ENCODE assay signal across 1 mouse cellular context in the genomic region with DNA sequence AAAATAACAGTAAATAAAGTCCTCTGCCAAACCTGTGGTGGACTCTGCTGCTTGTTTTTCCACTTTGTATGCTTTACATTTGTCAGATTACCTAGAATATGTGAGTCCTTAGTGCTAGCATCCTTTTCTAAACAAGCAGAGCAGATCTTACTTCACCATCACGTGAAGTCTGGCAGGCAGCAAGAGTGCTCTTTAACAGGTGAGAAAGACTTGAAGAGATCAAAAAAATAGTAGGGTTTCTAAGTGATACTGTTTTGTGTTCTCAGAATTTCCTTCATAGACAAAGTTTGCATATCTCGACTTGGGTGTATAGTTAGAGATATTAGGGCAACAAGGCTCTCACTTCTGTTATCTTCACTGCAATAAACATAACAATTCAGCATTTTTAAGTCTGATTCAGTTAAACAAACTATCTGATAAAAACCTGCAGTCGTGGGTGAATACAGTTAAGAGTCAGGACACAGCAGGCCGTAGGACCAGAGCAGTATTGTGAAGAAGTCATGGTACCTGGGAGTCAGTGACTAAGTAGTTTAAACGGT.
TF ChIP-seq lines count a peak whose summit lies in the region.

No protein-coding gene starts in this region.

TF ChIP-seq in MEL, 35 proteins besides CTCF, POLR2A, EP300 and RAD21:
- TF ChIP-seq CHD1 (IDR thresholded peaks at IDR 0.05; ENCODE audit: low read depth, low read length), result no peak
- 0 out of 2 replicates have a peak, but pooled peaks have one; percentile 62 for TF ChIP-seq RCOR1 (IDR thresholded peaks at IDR 0.05; ENCODE audit: low read depth, low read length)
- no peak for TF ChIP-seq UBTF (IDR thresholded peaks at IDR 0.05; ENCODE audit: borderline replicate concordance, insufficient read depth, low read depth, low read length)
- TF ChIP-seq ZNF384 (IDR thresholded peaks at IDR 0.05; ENCODE audit: low read depth, low read length), result peak; percentile 84
- no peak for TF ChIP-seq HCFC1 (IDR thresholded peaks at IDR 0.05; ENCODE audit: low read depth, low read length)
- peak; percentile 92 for TF ChIP-seq ETS1 (IDR thresholded peaks at IDR 0.05; ENCODE audit: low read depth, low read length)
- peak; percentile 84 for TF ChIP-seq SIN3A (IDR thresholded peaks at IDR 0.05; ENCODE audit: low read length)
- TF ChIP-seq BHLHE40 (IDR thresholded peaks at IDR 0.05; ENCODE audit: borderline replicate concordance, low read depth, low read length), result peak; percentile 88; the same call in 1 of the 2 replicates
- no peak for TF ChIP-seq NELFE (IDR thresholded peaks at IDR 0.05; ENCODE audit: low read depth, low read length)
- peak; percentile 62 for TF ChIP-seq MXI1 (IDR thresholded peaks at IDR 0.05; ENCODE audit: low read depth, low read length)
- no peak for TF ChIP-seq MAZ (IDR thresholded peaks at IDR 0.05; ENCODE audit: low read depth, low read length)
- TF ChIP-seq E2F4 (IDR thresholded peaks at IDR 0.05; ENCODE audit: borderline replicate concordance, low read depth, low read length), result no peak
- TF ChIP-seq MYB (IDR thresholded peaks at IDR 0.05; ENCODE audit: low read depth, low read length), result no peak
- TF ChIP-seq GATA1 (IDR thresholded peaks at IDR 0.05; ENCODE audit: low read depth, low read length), result peak; percentile 92
- TF ChIP-seq USF1 (IDR thresholded peaks at IDR 0.05; ENCODE audit: low read depth, low read length), result peak; percentile 67
- no peak for TF ChIP-seq ZKSCAN1 (IDR thresholded peaks at IDR 0.05; ENCODE audit: low read depth, low read length)
- TF ChIP-seq MEF2A (IDR thresholded peaks at IDR 0.05; ENCODE audit: extremely low read depth, insufficient replicate concordance, low read depth, low read length, poor library complexity, severe bottlenecking), result no peak
- TF ChIP-seq POLR2AphosphoS2 (IDR thresholded peaks at IDR 0.05; ENCODE audit: low read length), result peak; percentile 19; the same call in 1 of the 2 replicates
- TF ChIP-seq POLR2AphosphoS5 (IDR thresholded peaks at IDR 0.05; ENCODE audit: borderline replicate concordance, low read depth, low read length), result no peak
- TF ChIP-seq TCF12 (IDR thresholded peaks at IDR 0.05; ENCODE audit: low read depth, low read length), result peak; percentile 88
- no peak for TF ChIP-seq JUND (IDR thresholded peaks at IDR 0.05; ENCODE audit: low read depth, low read length)
- TF ChIP-seq TBP (IDR thresholded peaks at IDR 0.05; ENCODE audit: low read depth, low read length), result no peak
- no peak for TF ChIP-seq ELF1 (IDR thresholded peaks at IDR 0.05; ENCODE audit: low read depth, low read length)
- TF ChIP-seq CHD2 (IDR thresholded peaks at IDR 0.05; ENCODE audit: low read length), result no peak
- TF ChIP-seq KAT2A (conservative IDR thresholded peaks at IDR 0.05; ENCODE audit: low read depth, low read length), result no peak; the same call in 1 of the 2 replicates
- no peak; the same call in 1 of the 2 replicates for TF ChIP-seq MAX (IDR thresholded peaks at IDR 0.05; ENCODE audit: low read length)
